Mouse (Mus musculus) ES-E14 (cell line): ENCODE measurements around the gene Pla2g16.

Experiments
- CHD2 ChIP-seq: IDR thresholded peaks from 2 replicates; pipeline ENCODE4 v1.6.1; 2014; ENCODE audit warnings: mild to moderate bottlenecking, low read depth, low read length, inconsistent platforms
- ZNF384 ChIP-seq: IDR thresholded peaks from 2 replicates; pipeline ENCODE4 v1.6.1; 2012; ENCODE audit warnings: low read depth, low read length, inconsistent platforms

GRCm38 (mm10) chr19:7590795-7591194 lies 33.5 kb downstream of the Pla2g16 start:
- TF ChIP-seq CHD2 (no peak), ZNF384 (no peak)
